Mouse (Mus musculus): ENCODE measurements around the gene Aadacl3. TPM values are rescaled to one million over a fixed set of nuclear protein-coding genes. Genes with fewer than 3 reads are reported as not detected.

Gene Aadacl3
- polyA plus RNA-seq, 1 experiment from 2014 or later, result not detected

GRCm38 (mm10) chr4:144438672-144439071 lies 24.9 kb downstream of the Aadacl3 start, which contains the start of gene 1700012P22Rik:
Gene 1700012P22Rik, minus strand, starts transcription at chr4:144438772.
- Histone ChIP-seq H3K4me3 (ENCODE audit: low read length) (no peak within 1 kb of the TSS), H3K27ac (ENCODE audit: low read length) (no peak within 1 kb of the TSS), H3K9ac (ENCODE audit: low read length) (no peak within 1 kb of the TSS), H3K27me3 (ENCODE audit: control insufficient read depth, insufficient read depth, low read length) (no peaks in the 10 kb centered on the region), H3K4me1 (ENCODE audit: control insufficient read depth, insufficient read depth, low read length) (no peaks in the 10 kb centered on the region), H3K36me3 (ENCODE audit: control insufficient read depth, insufficient read depth) (no peaks in the 10 kb centered on the region), H3K4me2 (ENCODE audit: low read depth, low read length) (no peak within 1 kb of the TSS), H3K9me3 (replicated peaks; ENCODE audit: control insufficient read depth, low read length) (no peaks in the 10 kb centered on the region)
- ATAC-seq (replicated peaks; ENCODE audit: extremely low read depth, insufficient read depth, low FRiP score), result no peak

- no peak overlapping the region for H3K4me2 ChIP-seq (ENCODE audit: low read depth, low read length)
- no peaks in the 10 kb centered on the region for H3K4me1 ChIP-seq (ENCODE audit: control insufficient read depth, insufficient read depth, low read length)
- H3K9me3 ChIP-seq (replicated peaks; ENCODE audit: control insufficient read depth, low read length), result no peaks in the 10 kb centered on the region
- no peak for ATAC-seq (replicated peaks; ENCODE audit: extremely low read depth, insufficient read depth, low FRiP score)
- no peak overlapping the region for H3K9ac ChIP-seq (ENCODE audit: low read length)
- H3K36me3 ChIP-seq (ENCODE audit: control insufficient read depth, insufficient read depth), result no peaks in the 10 kb centered on the region
- no peak overlapping the region for H3K4me3 ChIP-seq (ENCODE audit: low read length)
- H3K27ac ChIP-seq (ENCODE audit: low read length), result no peak overlapping the region
- WGBS, result 84% methylated on average over 5 of the region's 5 CpGs
- H3K27me3 ChIP-seq (ENCODE audit: control insufficient read depth, insufficient read depth, low read length), result no peaks in the 10 kb centered on the region
Measured at GRCm38 (mm10) chr4:144433216-144433615, 30.3 kb downstream of the Aadacl3 start.

- Histone ChIP-seq H3K36me3 (ENCODE audit: control insufficient read depth, insufficient read depth) (no peaks in the 10 kb centered on the region), H3K27ac (ENCODE audit: low read length) (no peak overlapping the region), H3K4me2 (ENCODE audit: low read depth, low read length) (no peak overlapping the region), H3K27me3 (ENCODE audit: control insufficient read depth, insufficient read depth, low read length) (no peaks in the 10 kb centered on the region), H3K9me3 (replicated peaks; ENCODE audit: control insufficient read depth, low read length) (no peaks in the 10 kb centered on the region), H3K4me1 (ENCODE audit: control insufficient read depth, insufficient read depth, low read length) (no peaks in the 10 kb centered on the region), H3K9ac (ENCODE audit: low read length) (no peak overlapping the region), H3K4me3 (ENCODE audit: low read length) (no peak overlapping the region)
- no peak for ATAC-seq (replicated peaks; ENCODE audit: extremely low read depth, insufficient read depth, low FRiP score)
- 78% methylated on average over 2 of the region's 2 CpGs for WGBS
Measured at GRCm38 (mm10) chr4:144430723-144431122, 32.8 kb downstream of the Aadacl3 start.

GRCm38 (mm10) chr4:144428868-144429267 lies 34.7 kb downstream of the Aadacl3 start:
- H3K4me3 ChIP-seq (ENCODE audit: low read length), result no peak overlapping the region
- H3K27ac ChIP-seq (ENCODE audit: low read length), result no peak overlapping the region
- no peak overlapping the region for H3K9ac ChIP-seq (ENCODE audit: low read length)
- 13% methylated on average over 3 of the region's 3 CpGs for WGBS
- H3K27me3 ChIP-seq (ENCODE audit: control insufficient read depth, insufficient read depth, low read length), result no peaks in the 10 kb centered on the region
- no peaks in the 10 kb centered on the region for H3K9me3 ChIP-seq (replicated peaks; ENCODE audit: control insufficient read depth, low read length)
- no peak overlapping the region for H3K4me2 ChIP-seq (ENCODE audit: low read depth, low read length)
- H3K36me3 ChIP-seq (ENCODE audit: control insufficient read depth, insufficient read depth), result no peaks in the 10 kb centered on the region
- no peak for ATAC-seq (replicated peaks; ENCODE audit: extremely low read depth, insufficient read depth, low FRiP score)
- no peaks in the 10 kb centered on the region for H3K4me1 ChIP-seq (ENCODE audit: control insufficient read depth, insufficient read depth, low read length)

GRCm38 (mm10) chr4:144424590-144424989 lies 39.0 kb downstream of the Aadacl3 start:
- no peak for ATAC-seq (replicated peaks; ENCODE audit: extremely low read depth, insufficient read depth, low FRiP score)
- Histone ChIP-seq H3K4me3 (ENCODE audit: low read length) (no peak overlapping the region), H3K9ac (ENCODE audit: low read length) (no peak overlapping the region), H3K27ac (ENCODE audit: low read length) (no peak overlapping the region), H3K4me1 (ENCODE audit: control insufficient read depth, insufficient read depth, low read length) (no peaks in the 10 kb centered on the region), H3K36me3 (ENCODE audit: control insufficient read depth, insufficient read depth) (no peaks in the 10 kb centered on the region), H3K9me3 (replicated peaks; ENCODE audit: control insufficient read depth, low read length) (no peaks in the 10 kb centered on the region), H3K4me2 (ENCODE audit: low read depth, low read length) (no peak overlapping the region), H3K27me3 (ENCODE audit: control insufficient read depth, insufficient read depth, low read length) (no peaks in the 10 kb centered on the region)
- WGBS, result 60% methylated on average over 5 of the region's 5 CpGs

GRCm38 (mm10) chr4:144420644-144421043 lies 42.9 kb downstream of the Aadacl3 start:
- Histone ChIP-seq H3K27ac (ENCODE audit: low read length) (no peak overlapping the region), H3K4me3 (ENCODE audit: low read length) (no peak overlapping the region), H3K36me3 (ENCODE audit: control insufficient read depth, insufficient read depth) (no peaks in the 10 kb centered on the region), H3K27me3 (ENCODE audit: control insufficient read depth, insufficient read depth, low read length) (no peaks in the 10 kb centered on the region), H3K9me3 (replicated peaks; ENCODE audit: control insufficient read depth, low read length) (no peaks in the 10 kb centered on the region), H3K4me1 (ENCODE audit: control insufficient read depth, insufficient read depth, low read length) (no peaks in the 10 kb centered on the region), H3K9ac (ENCODE audit: low read length) (no peak overlapping the region), H3K4me2 (ENCODE audit: low read depth, low read length) (no peak overlapping the region)
- ATAC-seq (replicated peaks; ENCODE audit: extremely low read depth, insufficient read depth, low FRiP score), result no peak

GRCm38 (mm10) chr4:144408290-144408689 lies 55.3 kb downstream of the Aadacl3 start, which contains the start of gene Pramef12:
Gene Pramef12, minus strand, starts transcription at chr4:144408464.
- Histone ChIP-seq H3K4me3 (ENCODE audit: low read length) (no peak within 1 kb of the TSS), H3K27me3 (ENCODE audit: control insufficient read depth, insufficient read depth, low read length) (no peaks in the 10 kb centered on the region), H3K4me2 (ENCODE audit: low read depth, low read length) (no peak within 1 kb of the TSS), H3K9ac (ENCODE audit: low read length) (no peak within 1 kb of the TSS), H3K27ac (ENCODE audit: low read length) (no peak within 1 kb of the TSS), H3K4me1 (ENCODE audit: control insufficient read depth, insufficient read depth, low read length) (no peaks in the 10 kb centered on the region), H3K36me3 (ENCODE audit: control insufficient read depth, insufficient read depth) (no peaks in the 10 kb centered on the region), H3K9me3 (replicated peaks; ENCODE audit: control insufficient read depth, low read length) (no peaks in the 10 kb centered on the region)
- ATAC-seq (replicated peaks; ENCODE audit: extremely low read depth, insufficient read depth, low FRiP score), result no peak
- 62% methylated on average over 9 of the region's 9 CpGs for WGBS

- no peak for ATAC-seq (replicated peaks; ENCODE audit: extremely low read depth, insufficient read depth, low FRiP score)
- H3K27me3 ChIP-seq (ENCODE audit: control insufficient read depth, insufficient read depth, low read length), result no peaks in the 10 kb centered on the region
- no peak overlapping the region for H3K4me2 ChIP-seq (ENCODE audit: low read depth, low read length)
Measured at GRCm38 (mm10) chr4:144406261-144406660, 57.3 kb downstream of the Aadacl3 start.

GRCm38 (mm10) chr4:144404456-144405086 lies 59.0 kb downstream of the Aadacl3 start:
- H3K4me2 ChIP-seq (ENCODE audit: low read depth, low read length), result peak overlapping the region; percentile 62
- peak overlapping the region; percentile 65 for H3K9ac ChIP-seq (ENCODE audit: low read length)
- H3K4me3 ChIP-seq (ENCODE audit: low read length), result peak overlapping the region; percentile 47
- no peaks in the 10 kb centered on the region for H3K4me1 ChIP-seq (ENCODE audit: control insufficient read depth, insufficient read depth, low read length)
- H3K27ac ChIP-seq (ENCODE audit: low read length), result peak overlapping the region; percentile 27; the same call in 1 of the 2 replicates
- H3K36me3 ChIP-seq (ENCODE audit: control insufficient read depth, insufficient read depth), result no peaks in the 10 kb centered on the region
- H3K9me3 ChIP-seq (replicated peaks; ENCODE audit: control insufficient read depth, low read length), result no peaks in the 10 kb centered on the region
- ATAC-seq (replicated peaks; ENCODE audit: extremely low read depth, insufficient read depth, low FRiP score), result peak; percentile 89
- no peaks in the 10 kb centered on the region for H3K27me3 ChIP-seq (ENCODE audit: control insufficient read depth, insufficient read depth, low read length)
- WGBS, result 4% methylated on average over 17 of the region's 17 CpGs

More at GRCm38 (mm10) chr4:144406261-144406660, 57.3 kb downstream of the Aadacl3 start:
- Histone ChIP-seq H3K4me3 (ENCODE audit: low read length) (no peak overlapping the region), H3K9ac (ENCODE audit: low read length) (no peak overlapping the region), H3K27ac (ENCODE audit: low read length) (no peak overlapping the region), H3K4me1 (ENCODE audit: control insufficient read depth, insufficient read depth, low read length) (no peaks in the 10 kb centered on the region), H3K9me3 (replicated peaks; ENCODE audit: control insufficient read depth, low read length) (no peaks in the 10 kb centered on the region), H3K36me3 (ENCODE audit: control insufficient read depth, insufficient read depth) (no peaks in the 10 kb centered on the region)
- WGBS, result 79% methylated on average over 3 of the region's 3 CpGs
